Mouse (Mus musculus): Measurements from ENCODE around the gene Ucp3.

The Ucp3 gene

GRCm38 (mm10) chr7:100472777-100473176 is at the start of gene Ucp3:
Gene Ucp3 (plus strand): TSS chr7:100472990.
- DNase-seq (ENCODE audit: low spot score in 2 of 2) = no peak

- no peak for DNase-seq (ENCODE audit: low spot score in 2 of 2)
These were observed 47.0 kb upstream of the Ucp3 start for GRCm38 (mm10) chr7:100425795-100426194.

- peak; percentile 36 to 47 for DNase-seq (ENCODE audit: low spot score in 2 of 2)
These were observed 43.7 kb upstream of the Ucp3 start for GRCm38 (mm10) chr7:100429102-100429501.

- DNase-seq (ENCODE audit: low spot score in 2 of 2) = no peak
These were observed 42.9 kb upstream of the Ucp3 start for GRCm38 (mm10) chr7:100429911-100430310.

- no peak for DNase-seq (ENCODE audit: low spot score in 2 of 2)
These were observed 41.7 kb upstream of the Ucp3 start for GRCm38 (mm10) chr7:100431103-100431502.

- DNase-seq (ENCODE audit: low spot score in 2 of 2) = no peak
These were observed 39.5 kb upstream of the Ucp3 start for GRCm38 (mm10) chr7:100433295-100433694.

- no peak for DNase-seq (ENCODE audit: low spot score in 2 of 2)
These were observed 29.1 kb upstream of the Ucp3 start for GRCm38 (mm10) chr7:100443728-100444127.

GRCm38 (mm10) chr7:100446271-100446670 is 26.5 kb upstream of the Ucp3 start:
- no peak for DNase-seq (ENCODE audit: low spot score in 2 of 2)

GRCm38 (mm10) chr7:100448530-100448929 is 24.3 kb upstream of the Ucp3 start:
- no peak for DNase-seq (ENCODE audit: low spot score in 2 of 2)

- DNase-seq (ENCODE audit: low spot score in 2 of 2) = no peak
These were observed 23.8 kb upstream of the Ucp3 start for GRCm38 (mm10) chr7:100448985-100449384.

- DNase-seq (ENCODE audit: low spot score in 2 of 2) = no peak
These were observed 14.6 kb upstream of the Ucp3 start for GRCm38 (mm10) chr7:100458153-100458552.

GRCm38 (mm10) chr7:100459862-100460261 is 12.9 kb upstream of the Ucp3 start:
- DNase-seq (ENCODE audit: low spot score in 2 of 2) = no peak

- no peak for DNase-seq (ENCODE audit: low spot score in 2 of 2)
These were observed 11.1 kb upstream of the Ucp3 start for GRCm38 (mm10) chr7:100461621-100462151.

- DNase-seq (ENCODE audit: low spot score in 2 of 2) = no peak
These were observed 9.6 kb upstream of the Ucp3 start for GRCm38 (mm10) chr7:100463194-100463593.

- DNase-seq (ENCODE audit: low spot score in 2 of 2) = no peak
These were observed 9.0 kb upstream of the Ucp3 start for GRCm38 (mm10) chr7:100463757-100464156.

- no peak for DNase-seq (ENCODE audit: low spot score in 2 of 2)
These were observed 8.5 kb upstream of the Ucp3 start for GRCm38 (mm10) chr7:100464248-100464647.

- DNase-seq (ENCODE audit: low spot score in 2 of 2) = no peak
These were observed 7.5 kb upstream of the Ucp3 start for GRCm38 (mm10) chr7:100465248-100465647.

GRCm38 (mm10) chr7:100465656-100466309 is 7.0 kb upstream of the Ucp3 start:
- no peak for DNase-seq (ENCODE audit: low spot score in 2 of 2)

- DNase-seq (ENCODE audit: low spot score in 2 of 2) = no peak
These were observed 5.8 kb upstream of the Ucp3 start for GRCm38 (mm10) chr7:100466781-100467510.

- no peak for DNase-seq (ENCODE audit: low spot score in 2 of 2)
These were observed 4.0 kb upstream of the Ucp3 start for GRCm38 (mm10) chr7:100468761-100469160.

GRCm38 (mm10) chr7:100469502-100469901 is 3.3 kb upstream of the Ucp3 start:
- DNase-seq (ENCODE audit: low spot score in 2 of 2) = no peak

GRCm38 (mm10) chr7:100470796-100471406 is 1.9 kb upstream of the Ucp3 start:
- no peak for DNase-seq (ENCODE audit: low spot score in 2 of 2)

- DNase-seq (ENCODE audit: low spot score in 2 of 2) = no peak
These were observed 1.4 kb upstream of the Ucp3 start for GRCm38 (mm10) chr7:100471407-100471797.

Measured in natural killer cell, adult 2 months (primary cell).